Mouse (Mus musculus) left cerebral cortex, postnatal 25 days (tissue): ENCODE data around the gene Jund. TPM values are rescaled to one million over a fixed set of nuclear protein-coding genes. Genes with fewer than 3 reads are reported as not detected.

Source experiments
- DNase-seq, 2 experiments: peaks; one replicate each; pipeline ENCODE4 v3.0.0; 2022; ENCODE audit warnings: low spot score in 2 of 2, mixed read lengths in 1 of 2
- intact Hi-C: fragments of 180-260 bp; cut with DNase I; formaldehyde crosslinking; loops from one replicate; pipeline ENCODE4 v1.15.1; 2025
- total RNA-seq, 2 experiments: library from RNA; stranded (reverse); gene quantifications; 2 replicates each; pipeline ENCODE4 v1.2.3; 2021

Gene Jund
- total RNA-seq, 2 experiments from 2014 or later: 209 to 225 TPM

DNA sequence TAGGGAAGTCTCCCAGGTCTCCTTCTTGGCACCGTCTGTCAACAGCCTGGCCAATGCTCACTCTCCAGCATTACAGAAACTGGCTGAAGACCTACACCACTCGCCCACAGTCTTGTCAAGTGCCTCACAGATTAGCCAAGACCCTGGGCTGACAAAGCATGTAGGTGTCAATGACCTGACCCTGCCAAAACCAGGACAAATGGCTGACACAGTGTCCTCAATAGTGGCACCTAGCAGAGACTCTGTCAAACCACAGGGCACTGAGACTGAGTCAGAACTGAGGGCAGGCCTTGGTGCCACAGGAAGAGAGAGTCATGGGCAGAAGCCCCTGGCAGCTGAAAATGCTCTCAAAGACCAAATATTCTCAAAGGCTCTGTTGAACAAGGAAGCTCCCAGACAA is 16.3 kb downstream of the Jund start:
- intact Hi-C loops: no loop called here
- DNase-seq: no peak

DNA sequence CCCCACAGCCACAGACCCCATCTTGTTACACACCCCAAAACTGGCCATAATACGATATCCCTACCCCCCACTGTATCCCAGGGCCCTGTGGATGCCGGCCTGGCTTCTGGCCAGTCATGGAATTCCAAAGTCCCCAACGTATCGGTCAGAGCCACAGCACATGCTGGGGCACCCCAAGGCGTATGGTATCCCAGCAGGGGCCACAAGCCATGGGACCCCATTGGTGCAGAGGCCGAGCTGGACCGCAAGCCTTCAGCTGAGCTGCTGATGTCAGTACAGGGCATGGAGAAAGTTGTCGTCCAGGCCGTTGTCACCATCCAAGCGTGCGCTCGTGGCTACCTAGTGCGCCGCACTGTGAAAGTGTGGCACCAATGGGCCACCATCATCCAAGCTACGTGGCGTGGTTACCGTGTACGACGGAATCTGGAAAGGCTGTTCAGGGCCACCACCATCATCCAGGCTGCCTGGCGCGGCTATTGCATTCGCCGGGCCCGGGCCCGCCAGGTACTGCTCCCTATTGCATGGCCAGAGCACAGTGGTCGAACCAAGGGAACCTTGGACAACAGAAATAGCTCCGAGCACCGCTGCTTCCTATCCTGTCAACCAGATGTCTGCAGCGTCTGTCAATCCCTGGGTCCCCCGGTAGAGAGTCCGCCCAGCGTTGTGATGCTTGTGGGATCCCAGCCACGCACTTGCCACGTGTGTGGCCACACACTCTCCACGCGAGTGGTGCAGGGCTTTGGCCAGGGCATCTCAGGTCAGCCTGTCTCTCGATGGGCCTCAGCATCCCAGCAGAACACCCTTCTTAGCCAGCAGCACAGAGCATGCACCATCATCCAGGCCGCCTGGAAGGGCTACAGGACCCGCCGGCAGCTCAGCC is 18.0 kb downstream of the Jund start:
- intact Hi-C loops: no loop called here
- no peak for DNase-seq

DNA sequence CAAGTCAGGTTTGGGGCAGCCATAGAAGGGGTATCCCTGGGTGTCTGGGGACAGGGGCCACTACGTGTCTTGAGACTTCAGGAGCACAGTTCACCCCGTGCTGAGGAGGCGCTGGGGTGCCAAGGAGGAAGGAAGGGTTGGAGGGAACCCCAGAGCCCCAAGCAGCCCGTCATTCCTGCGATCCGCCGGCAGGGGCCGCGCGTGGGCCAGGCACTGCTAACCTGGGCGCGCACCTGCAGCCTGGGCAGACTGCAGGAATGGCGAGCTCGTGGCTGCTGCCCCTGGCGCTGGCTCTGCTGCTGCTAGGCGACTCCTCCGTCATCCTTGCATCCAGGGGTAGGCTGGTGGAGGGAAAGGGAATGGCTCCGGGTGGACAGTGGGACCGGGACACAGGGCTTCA is 19.5 kb downstream of the Jund start, which contains the start of gene Gm3336:
Gm3336 (plus strand) TSS at position 247 of the 400 bp plus-strand sequence.
- intact Hi-C loops: no loop called here
- peak; percentile 57 to 58 for DNase-seq

DNA sequence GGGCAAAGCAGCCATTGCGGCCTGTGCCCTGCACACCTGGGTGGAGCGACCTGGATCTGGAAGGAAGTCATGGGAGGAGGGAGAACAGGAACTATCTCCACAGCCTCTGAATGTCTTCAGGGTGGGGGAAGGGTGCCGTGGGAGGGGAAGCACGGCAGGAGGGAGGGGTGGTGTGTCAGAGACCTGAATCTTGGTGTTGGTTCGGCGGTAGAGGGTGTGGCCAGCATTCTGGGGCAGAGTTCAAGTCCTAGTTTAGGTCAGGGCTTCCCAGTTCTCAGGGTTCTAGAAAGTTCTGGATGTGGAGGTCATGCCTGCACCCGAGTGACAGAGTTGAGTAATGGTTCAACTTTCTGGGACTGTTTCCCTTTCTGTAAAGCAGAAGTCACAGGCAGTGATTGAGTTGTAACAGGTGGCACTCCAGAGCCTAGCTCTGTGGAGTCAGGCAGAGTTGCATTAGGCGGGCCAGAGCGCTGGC is 21.1 kb downstream of the Jund start:
- DNase-seq: no peak
- intact Hi-C loops: loop anchor here (1.0 kb wide), 2 partner anchors 32 to 121 kb away; no protein-coding TSS in a partner anchor

DNA sequence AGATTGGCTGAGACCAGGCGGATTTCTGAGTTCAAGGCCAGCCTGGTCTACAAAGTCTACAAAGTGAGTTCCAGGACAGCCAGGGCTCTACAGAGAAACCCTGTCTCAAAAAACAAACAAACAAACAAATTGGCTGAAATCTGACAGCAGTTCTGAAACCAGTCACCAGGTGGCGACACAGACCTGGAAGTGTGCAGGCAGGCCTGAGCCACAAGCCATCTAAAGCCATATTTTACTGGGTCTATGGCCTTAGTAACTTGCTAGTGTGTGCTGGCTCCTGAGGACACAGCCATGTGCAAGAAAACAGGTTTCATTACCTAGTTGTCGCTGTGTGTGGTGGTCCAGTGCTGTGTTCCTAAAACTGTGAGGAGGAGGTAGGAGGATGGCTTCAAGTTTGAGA is 22.0 kb downstream of the Jund start:
- peak; percentile 76 to 78 for DNase-seq
- intact Hi-C loops: loop anchor here (1.0 kb wide), 2 partner anchors 32 to 121 kb away; no protein-coding TSS in a partner anchor

DNA sequence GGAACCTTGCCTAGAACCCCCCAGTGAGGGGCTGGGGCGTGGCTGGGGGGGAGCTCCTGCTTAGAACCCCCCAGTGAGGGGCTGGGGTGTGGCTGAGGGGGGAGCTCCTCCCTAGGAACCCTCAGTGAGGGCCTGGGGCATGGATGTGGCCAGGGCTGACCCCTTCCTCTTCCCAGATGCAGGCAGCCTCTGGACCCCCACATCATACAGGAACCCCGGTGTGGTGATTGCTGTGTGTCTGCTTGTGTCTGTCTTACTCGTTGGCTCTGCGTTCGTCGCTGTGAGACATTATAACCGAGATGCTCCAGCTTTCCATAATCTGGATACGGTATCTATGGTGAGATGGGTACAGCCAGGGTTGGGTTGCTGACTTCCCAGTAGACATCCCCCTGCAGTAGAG is 22.9 kb downstream of the Jund start:
- DNase-seq: no peak
- intact Hi-C loops: no loop called here

DNA sequence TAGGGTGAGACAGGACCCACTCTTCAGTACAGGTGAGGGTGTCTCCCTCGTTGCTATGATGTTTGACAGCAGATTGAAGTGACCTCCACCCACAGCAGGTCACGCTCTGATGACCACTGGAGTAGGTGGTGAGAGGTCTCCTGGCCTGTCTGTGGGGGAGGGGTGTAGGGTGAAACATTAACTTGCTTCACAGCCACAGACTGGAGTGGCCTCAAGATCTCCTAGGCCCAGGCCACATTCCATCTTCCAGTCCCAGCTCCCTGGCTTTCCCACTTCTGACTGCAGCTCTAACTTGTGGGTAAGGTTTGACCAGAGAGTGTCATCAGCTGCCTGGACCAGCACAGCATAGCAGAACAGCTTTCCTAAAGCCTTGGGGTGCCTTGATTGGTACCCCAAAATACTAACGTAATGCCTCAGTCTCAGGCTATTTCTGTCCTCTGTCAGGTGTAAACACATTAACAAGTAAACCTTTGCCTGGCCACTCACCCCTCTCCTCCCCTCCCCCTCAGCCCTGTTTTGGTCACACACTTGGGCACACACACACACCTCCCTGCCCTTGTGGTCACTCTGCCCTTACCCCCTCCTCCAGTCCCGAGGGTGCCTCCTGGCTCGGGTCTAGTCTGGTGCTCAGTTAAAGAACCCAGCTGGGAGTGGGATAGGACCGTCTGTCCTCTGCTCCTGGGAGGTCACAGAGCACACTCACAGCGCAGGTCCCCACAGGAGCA is 24.9 kb downstream of the Jund start, which contains the start of gene Pde4c:
Pde4c (plus strand) TSS at position 235 of the 725 bp plus-strand sequence.
- DNase-seq: no peak
- intact Hi-C loops: no loop called here

DNA sequence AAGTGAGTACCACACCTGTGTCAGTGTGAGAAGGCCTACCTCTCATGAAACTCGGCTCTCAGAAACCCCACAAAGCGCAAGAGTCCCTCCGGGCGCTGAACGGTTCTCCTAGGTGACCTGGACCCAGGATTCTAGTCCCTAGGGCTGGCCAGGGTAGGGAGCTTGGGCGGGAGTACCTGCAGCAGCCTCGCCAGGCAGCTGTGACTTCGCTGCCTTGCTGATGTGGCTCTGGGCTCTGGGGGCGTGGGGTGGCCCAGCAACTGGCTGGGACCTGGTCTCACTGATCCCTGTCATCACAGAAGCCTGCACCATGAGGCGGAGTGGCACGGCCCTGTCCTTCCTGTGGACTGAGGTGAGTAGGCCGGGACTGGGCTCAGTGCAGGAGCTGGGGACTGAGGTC is 25.5 kb downstream of the Jund start:
- intact Hi-C loops: no loop called here
- no peak for DNase-seq

DNA sequence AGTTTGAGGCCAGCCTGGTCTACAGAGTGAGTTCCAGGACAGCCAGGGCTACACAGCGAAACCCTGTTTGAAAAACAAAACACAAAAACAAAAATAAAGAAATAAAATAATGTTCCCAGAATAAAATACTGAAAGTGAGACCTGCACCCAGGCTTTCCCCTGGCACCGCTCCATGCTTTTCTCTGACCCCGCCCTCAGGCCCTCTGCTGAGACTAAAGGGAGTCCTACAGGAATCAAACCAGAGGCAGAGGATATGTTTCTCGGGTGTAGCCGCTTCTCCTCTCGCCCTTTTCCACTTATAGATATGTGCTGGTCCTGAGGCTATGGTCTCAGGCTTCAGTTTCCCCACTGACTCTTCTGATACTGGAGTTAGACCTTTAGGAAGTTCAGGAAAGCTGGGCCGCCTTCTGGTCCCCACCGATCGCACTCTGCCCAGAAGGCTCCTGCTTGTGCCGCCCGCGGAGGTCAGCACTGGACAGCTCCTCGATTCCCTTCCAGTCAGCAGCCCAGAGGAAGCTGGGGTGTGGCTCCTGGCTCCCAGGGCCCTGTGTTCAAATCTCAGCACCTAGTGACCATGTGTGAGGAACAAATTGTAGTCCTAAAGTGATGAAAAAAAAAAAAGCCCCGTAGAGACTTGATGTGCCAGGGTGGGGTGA is 27.2 kb downstream of the Jund start:
- intact Hi-C loops: no loop called here
- DNase-seq: no peak

DNA sequence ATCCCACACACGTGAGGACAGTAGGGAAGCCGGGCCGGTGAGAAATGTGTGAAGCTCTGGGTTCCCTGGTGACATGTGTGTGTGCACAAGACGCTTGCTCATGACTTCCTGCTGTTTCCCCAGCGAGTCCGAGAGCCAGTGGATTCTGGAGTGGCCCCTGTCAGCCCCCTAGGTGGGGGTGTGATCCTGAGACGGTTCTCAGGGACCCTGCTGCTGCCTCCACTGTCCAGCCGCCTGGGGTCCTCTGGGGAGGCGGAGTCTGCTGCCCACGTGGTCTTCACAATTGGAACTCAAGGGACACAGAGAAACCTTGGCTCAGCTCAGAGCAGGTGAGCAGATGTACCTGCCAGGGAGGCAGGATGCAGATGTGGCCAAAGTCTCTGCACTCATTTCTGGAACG is 28.0 kb downstream of the Jund start:
- intact Hi-C loops: no loop called here

DNA sequence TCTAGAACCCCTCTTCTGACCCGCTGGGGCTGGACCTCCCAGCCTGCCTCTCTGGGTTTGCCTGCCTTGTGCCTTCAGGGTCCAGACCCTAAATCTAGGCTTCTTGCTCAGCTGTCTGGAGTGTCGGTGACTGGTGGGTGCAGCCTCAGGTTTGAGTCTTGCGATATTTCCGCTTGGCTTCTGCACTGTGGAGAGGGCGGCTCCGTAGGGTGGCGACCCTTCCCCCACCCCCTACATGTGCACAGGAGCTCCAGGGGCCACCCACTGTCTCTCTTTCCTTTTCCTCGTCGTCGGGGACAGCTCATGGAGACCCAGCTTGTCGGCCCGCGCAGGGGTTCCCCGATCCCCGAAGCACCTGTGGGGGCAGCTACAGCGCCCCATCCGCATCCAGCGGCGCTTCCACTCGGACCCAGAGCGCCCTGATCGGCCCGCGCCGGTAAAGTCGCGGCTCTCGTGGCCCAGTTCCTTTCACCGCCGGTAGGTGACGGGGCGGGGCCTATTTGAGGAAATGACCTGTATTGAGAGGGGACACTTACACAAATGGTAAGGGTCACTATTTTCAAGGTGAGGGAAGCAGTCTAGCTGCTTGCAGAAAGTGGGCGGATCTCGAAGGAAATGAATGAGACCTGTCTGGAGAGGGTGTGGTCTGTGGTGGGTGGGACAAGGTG is 31.2 kb downstream of the Jund start:
- intact Hi-C loops: no loop called here
- no peak for DNase-seq

More for the DNA sequence above, 28.0 kb downstream of the Jund start:
- DNase-seq: no peak

DNA sequence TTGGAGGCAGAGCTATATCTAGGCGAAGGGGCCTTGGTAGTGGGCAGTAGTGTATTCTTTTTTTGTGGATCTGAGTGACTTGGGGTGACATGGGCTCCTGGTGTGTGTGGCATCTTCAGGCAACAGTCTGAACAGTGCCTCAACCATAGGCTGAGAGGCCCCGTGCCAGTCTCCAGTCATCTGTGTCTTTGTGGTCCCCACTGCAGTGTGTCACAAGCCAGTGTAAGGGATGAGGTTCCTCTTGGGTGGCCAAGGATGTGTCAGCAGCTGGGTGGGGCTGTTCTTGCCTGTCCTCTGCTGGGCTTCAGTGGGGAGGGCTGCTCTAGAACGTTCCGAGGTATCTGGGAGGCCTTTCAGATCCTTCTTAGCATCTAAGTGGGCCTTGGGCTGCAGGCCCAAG is 32.2 kb downstream of the Jund start:
- intact Hi-C loops: no loop called here
- no peak for DNase-seq

DNA sequence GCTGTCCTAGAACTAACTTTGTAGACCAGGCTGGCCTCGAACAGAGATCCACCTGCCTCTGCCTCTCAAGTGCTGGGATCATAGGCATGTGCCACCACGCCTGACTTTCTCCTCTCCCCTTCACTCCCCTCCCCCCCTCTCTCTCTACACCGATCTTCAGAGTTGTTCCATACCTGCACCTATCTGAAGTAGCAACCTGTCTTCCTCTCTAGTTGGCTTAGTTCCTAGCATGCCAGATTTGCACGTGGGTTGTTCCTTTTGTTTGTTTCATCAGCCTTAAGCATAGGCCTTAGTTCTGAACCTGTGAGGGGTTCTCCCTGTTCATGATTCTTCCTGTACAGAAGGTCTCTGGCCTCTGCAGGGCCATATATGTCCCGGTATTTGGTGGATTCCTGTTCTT is 39.0 kb downstream of the Jund start:
- intact Hi-C loops: no loop called here
- DNase-seq: no peak

DNA sequence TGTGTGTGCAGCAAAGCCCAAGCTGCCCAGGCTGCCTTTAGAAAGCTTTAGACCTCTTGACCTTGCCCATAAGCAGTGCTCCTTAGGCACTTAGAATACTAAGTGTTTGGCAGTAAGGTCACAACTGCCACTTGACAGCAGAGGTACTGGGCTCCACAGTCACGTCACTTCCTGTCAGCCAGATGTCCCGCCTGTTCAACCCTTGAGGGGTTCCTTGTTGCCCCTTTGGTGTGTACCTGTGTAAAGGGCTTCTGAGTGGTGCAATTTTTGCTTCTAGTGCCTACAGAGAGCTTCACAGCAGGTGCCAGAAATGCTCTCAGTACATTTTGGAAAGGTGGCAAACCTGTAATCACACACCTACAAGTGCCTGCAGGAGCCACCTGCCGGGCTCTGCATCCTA is 39.5 kb downstream of the Jund start:
- no peak for DNase-seq
- intact Hi-C loops: no loop called here

DNA sequence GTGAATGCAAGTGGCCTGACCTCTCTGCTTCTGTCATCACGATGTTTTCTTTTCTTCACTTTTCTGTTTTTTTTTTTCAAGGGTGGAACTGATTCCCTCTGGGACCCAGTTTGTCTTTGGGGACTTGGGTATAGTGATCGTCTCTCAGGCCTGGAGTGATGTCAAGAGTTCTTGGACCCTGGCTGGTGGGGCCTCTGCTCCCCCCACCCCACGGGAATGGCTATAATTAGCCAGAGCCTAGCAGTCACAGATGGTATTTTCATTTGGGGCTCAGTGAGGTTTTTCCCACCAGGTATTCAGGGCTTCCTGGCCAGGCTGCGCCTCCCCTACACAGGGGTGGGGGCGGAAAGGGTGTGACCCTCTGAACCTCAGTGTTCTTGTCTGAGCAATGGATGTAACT is 42.9 kb downstream of the Jund start:
- no peak for DNase-seq
- intact Hi-C loops: no loop called here

DNA sequence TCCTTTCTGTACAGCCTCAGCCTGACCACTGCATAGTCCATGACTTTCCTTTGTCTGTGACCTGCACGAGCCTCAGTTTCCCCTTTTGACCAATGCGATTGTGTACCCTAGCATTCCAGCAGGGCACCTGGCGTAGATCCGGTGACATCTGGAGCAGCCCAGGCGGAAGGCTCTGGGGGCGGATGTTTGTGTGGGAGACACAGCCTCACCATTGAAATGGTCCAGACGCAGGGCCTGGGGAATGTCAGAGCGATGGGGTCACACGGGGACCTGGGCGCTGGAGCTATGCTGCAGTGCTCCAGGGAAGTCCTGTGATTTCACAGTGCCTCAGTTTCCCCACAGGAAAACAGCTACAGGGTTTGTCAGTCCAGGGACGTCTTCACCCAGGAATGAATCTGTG is 43.4 kb downstream of the Jund start:
- DNase-seq: no peak
- intact Hi-C loops: no loop called here

DNA sequence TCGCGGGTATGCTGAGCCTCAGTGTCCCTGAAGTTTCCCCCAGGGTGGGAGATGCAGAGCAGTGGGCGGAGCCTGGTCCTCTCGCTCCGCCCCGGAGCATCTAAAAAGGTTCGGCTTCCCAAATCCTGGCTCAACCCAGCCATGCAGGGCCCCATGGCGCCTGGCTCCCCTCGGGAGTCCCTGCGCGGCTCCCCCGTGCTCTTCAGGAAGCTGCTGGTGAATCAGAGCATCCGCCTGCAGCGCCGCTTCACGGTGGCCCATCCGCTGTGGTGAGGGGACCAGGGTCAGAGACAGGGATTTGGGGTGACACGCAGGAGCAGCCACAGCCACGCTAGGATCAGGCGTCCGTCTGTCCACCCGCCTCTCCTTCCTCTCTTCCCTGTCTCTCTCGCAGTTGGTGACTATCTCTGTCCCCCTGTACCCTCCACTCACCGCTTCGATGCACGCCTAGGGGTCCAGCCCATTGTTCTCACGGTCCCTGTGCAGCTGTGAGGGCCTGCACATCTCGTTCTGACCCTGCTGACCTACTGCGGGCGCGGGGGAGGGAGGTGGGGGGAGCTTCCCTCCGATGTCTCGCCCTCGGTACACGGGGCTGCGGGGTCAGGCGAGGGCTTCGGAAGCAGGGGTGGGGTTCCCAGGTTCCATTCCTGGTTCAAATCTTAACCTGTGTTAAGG is 44.4 kb downstream of the Jund start:
- no peak for DNase-seq
- intact Hi-C loops: no loop called here

DNA sequence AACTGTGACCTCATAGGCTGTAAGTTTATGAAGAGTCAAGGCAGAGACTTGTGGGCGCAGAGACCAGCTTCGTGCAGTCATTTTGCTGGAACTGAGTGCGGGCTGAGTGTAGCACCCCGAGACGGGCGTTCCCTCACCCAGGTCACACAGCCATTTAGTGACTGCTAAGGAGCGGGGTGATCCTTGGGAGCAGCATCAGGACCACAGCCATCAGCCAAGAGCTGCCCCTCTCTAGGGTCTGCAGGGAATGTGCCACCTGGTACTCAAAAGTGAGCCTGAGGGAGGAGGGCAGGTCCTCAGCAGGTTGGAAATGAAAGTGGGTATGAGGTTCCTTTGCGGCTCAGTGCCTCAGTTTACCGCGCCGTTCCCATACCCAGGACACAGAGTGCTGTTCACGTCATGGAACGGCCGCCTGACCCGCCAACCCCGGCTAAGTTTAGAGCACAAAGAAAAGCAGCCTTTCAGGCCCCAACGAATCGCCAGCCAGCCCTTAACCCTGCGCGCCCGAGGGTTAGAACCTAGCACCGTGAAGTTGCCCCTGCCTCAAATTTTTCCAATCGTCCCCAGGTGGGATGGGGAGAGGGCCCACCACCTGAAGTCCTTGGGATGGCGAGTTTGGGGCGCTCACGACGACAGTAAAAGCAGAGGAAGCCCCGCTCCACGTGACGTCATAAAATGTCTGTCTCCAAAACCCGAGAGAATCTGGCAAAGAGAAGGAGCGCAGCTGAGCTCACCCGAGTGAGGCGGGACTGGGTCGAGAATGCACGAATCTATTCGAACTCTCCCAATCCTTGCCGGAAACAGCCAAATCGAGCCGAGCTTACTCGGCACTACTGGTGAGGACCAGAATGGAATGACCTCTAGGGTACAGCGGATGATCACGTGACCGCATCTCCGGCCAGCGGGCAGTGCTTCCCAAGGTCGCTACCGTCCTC is 45.2 kb downstream of the Jund start:
- intact Hi-C loops: no loop called here
- DNase-seq: peak in 1 of 2 experiments; percentile 55
